Mouse (Mus musculus) layer of hippocampus, adult 8-10 months (tissue): ENCODE measurements at regions not wholly inside any gene's neighbourhood (a gene's known extent, or its start where the extent isn't known, plus 50 kb on each side); places are given as distances from the start of the nearest gene placed in this dataset.

Experiments used
- DNase-seq, 2 experiments: peaks; one replicate each; pipeline ENCODE4 v3.0.0; 2022; ENCODE audit warnings: low spot score in 2 of 2

GRCm38 (mm10) chr12:118415956-118416355 is 114.7 kb upstream of the Sp4 start:
- DNase-seq: no peak

GRCm38 (mm10) chr12:118411767-118412430 is 110.7 kb upstream of the Sp4 start:
- DNase-seq: no peak

GRCm38 (mm10) chr12:118410917-118411316 is 109.7 kb upstream of the Sp4 start:
- no peak for DNase-seq

- DNase-seq: no peak
These were observed 103.9 kb upstream of the Sp4 start for GRCm38 (mm10) chr12:118405135-118405534.

- DNase-seq: no peak
These were observed 102.9 kb upstream of the Sp4 start for GRCm38 (mm10) chr12:118404171-118404570.

GRCm38 (mm10) chr12:118403519-118404087 is 102.4 kb upstream of the Sp4 start:
- DNase-seq: no peak

- no peak for DNase-seq
These were observed 100.1 kb upstream of the Sp4 start for GRCm38 (mm10) chr12:118401377-118401776.

GRCm38 (mm10) chr12:118391654-118392053 is 90.4 kb upstream of the Sp4 start:
- no peak for DNase-seq

- DNase-seq: no peak
These were observed 79.8 kb upstream of the Sp4 start for GRCm38 (mm10) chr12:118381013-118381412.

GRCm38 (mm10) chr12:118377898-118378297 is 76.7 kb upstream of the Sp4 start:
- DNase-seq: no peak

- DNase-seq: no peak
These were observed 75.6 kb upstream of the Sp4 start for GRCm38 (mm10) chr12:118376521-118377493.

GRCm38 (mm10) chr12:118373250-118373649 is 72.0 kb upstream of the Sp4 start:
- peak; percentile 9 to 12 for DNase-seq

GRCm38 (mm10) chr12:118371905-118372304 is 70.7 kb upstream of the Sp4 start:
- no peak for DNase-seq

- DNase-seq: no peak
These were observed 66.3 kb upstream of the Sp4 start for GRCm38 (mm10) chr12:118367307-118368076.

- DNase-seq: no peak
These were observed 51.6 kb upstream of the Sp4 start for GRCm38 (mm10) chr12:118352866-118353265.

GRCm38 (mm10) chr12:118351421-118351820 is 50.2 kb upstream of the Sp4 start:
- DNase-seq: no peak
